Mouse (Mus musculus) ES-E14 (cell line): ENCODE results near the gene 1700016C15Rik.

ENCODE experiments used
- CHD2 ChIP-seq: IDR thresholded peaks from 2 replicates; pipeline ENCODE4 v1.6.1; 2014; ENCODE audit warnings: mild to moderate bottlenecking, low read depth, low read length, inconsistent platforms
- MAFK ChIP-seq: IDR thresholded peaks from 2 replicates; pipeline ENCODE4 v1.6.1; 2014; ENCODE audit warnings: mild to moderate bottlenecking, low read depth, low read length, inconsistent platforms; ENCODE audit not compliant: insufficient read depth
- ZC3H11A ChIP-seq: IDR thresholded peaks from 2 replicates; pipeline ENCODE4 v1.6.1; 2012; ENCODE audit warnings: low read depth, mild to moderate bottlenecking, inconsistent platforms, low read length, borderline replicate concordance
- ZNF384 ChIP-seq: IDR thresholded peaks from 2 replicates; pipeline ENCODE4 v1.6.1; 2012; ENCODE audit warnings: low read depth, low read length, inconsistent platforms

DNA sequence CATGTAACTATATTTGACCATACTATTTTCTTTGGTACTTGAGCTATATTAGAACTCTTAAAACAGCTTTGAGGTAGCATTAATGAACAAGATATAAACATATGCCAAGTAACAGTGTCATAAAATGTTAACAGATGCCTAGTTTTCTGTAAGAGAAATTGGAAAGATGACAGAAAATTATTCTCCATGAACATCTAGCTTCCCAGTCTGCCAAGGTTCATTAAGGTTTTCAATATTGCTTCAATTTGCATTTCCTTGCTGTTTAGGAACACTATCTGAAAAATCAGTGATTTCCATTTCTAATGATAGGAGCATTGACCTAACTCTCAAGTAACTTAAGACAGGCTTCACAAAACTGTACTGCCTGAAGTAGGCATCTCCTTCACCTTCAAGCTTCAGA lies 39.3 kb downstream of the 1700016C15Rik start:
- TF ChIP-seq MAFK (no peak), CHD2 (no peak), ZC3H11A (no peak), ZNF384 (no peak)
